ENCODE assay signal across 8 mouse cellular contexts in genomic region chr2:156344775-156345532, GRCm38 (mm10). TPM values are rescaled to one million over a fixed set of nuclear protein-coding genes. Genes with fewer than 3 reads are reported as not detected.
DNase-seq lines count a peak whose midpoint lies in the region; ATAC-seq lines count a peak whose summit lies in the region.

No protein-coding gene starts in this region.

- H3K9ac ChIP-seq in midbrain, embryonic 12.5 days (replicated peaks): peak overlapping the region; percentile 11; the same call in 1 of the 2 replicates
- H3K9ac ChIP-seq in midbrain, embryonic 16.5 days (ENCODE audit: low read depth, low read length): no peak overlapping the region

- no peak overlapping the region for H3K27ac ChIP-seq in midbrain, embryonic 12.5 days (replicated peaks)
- H3K27ac ChIP-seq in midbrain, embryonic 16.5 days (ENCODE audit: low read length): no peak overlapping the region

- H3K9me3 ChIP-seq in midbrain, embryonic 12.5 days: no peaks in the 10 kb centered on the region
- H3K9me3 ChIP-seq in midbrain, embryonic 16.5 days (replicated peaks; ENCODE audit: control insufficient read depth, low read length, poor library complexity, severe bottlenecking): no peaks in the 10 kb centered on the region

- DNase-seq in adrenal gland, adult 2 months: peak; percentile 34
- DNase-seq in adrenal gland, adult 8-10 months: no peak
- peak; percentile 38 for DNase-seq in embryo, embryonic 9.5 days (ENCODE audit: extremely low spot score)
- DNase-seq in kidney, postnatal 36 days: peak; percentile 38 to 54
- DNase-seq in right cerebral cortex, postnatal 10 days (ENCODE audit: low spot score in 2 of 2): no peak

- H3K4me1 ChIP-seq in midbrain, embryonic 12.5 days: 0 out of 2 replicates have a peak, but pooled peaks cover 5% of the 10 kb centered on the region
- no peaks in the 10 kb centered on the region for H3K4me1 ChIP-seq in midbrain, embryonic 16.5 days (ENCODE audit: control insufficient read depth, insufficient read depth, low read length)

- 55% methylated on average over 12 of the region's 12 CpGs for WGBS in midbrain, embryonic 12.5 days
- 53% methylated on average over 12 of the region's 12 CpGs for WGBS in midbrain, embryonic 16.5 days

- no peaks in the 10 kb centered on the region for H3K27me3 ChIP-seq in midbrain, embryonic 12.5 days
- H3K27me3 ChIP-seq in midbrain, embryonic 16.5 days (ENCODE audit: control insufficient read depth, insufficient read depth, low read depth, low read length): no peaks in the 10 kb centered on the region

- H3K4me2 ChIP-seq in midbrain, embryonic 12.5 days (replicated peaks): no peak overlapping the region
- H3K4me2 ChIP-seq in midbrain, embryonic 16.5 days (ENCODE audit: low read length): no peak overlapping the region

- H3K4me3 ChIP-seq in midbrain, embryonic 12.5 days: no peak overlapping the region
- H3K4me3 ChIP-seq in midbrain, embryonic 16.5 days (ENCODE audit: low read depth, low read length): no peak overlapping the region

- H3K36me3 ChIP-seq in midbrain, embryonic 12.5 days: no peaks in the 10 kb centered on the region
- H3K36me3 ChIP-seq in midbrain, embryonic 16.5 days (ENCODE audit: control insufficient read depth, insufficient read depth, low read length): no peaks in the 10 kb centered on the region

- no peak for ATAC-seq in midbrain, embryonic 12.5 days (ENCODE audit: low FRiP score, low read depth)
- no peak for ATAC-seq in midbrain, embryonic 16.5 days
- ATAC-seq in erythroid progenitor cell, adult 5-6 weeks (replicated peaks; ENCODE audit: low FRiP score, poor library complexity, severe bottlenecking): no peak

RNA-seq across cellular contexts. Expression of gene Scand1, which starts 32.5 kb away (rescaled TPM):
- total RNA-seq in adrenal gland, adult 2 months (2021): 100 to 1,000 TPM; 106 to 129 TPM
- 580 and 627 TPM in 2 replicates for polyA plus RNA-seq in adrenal gland, adult 2 months (2012; rRNA removed)
- total RNA-seq in adrenal gland, adult 8-10 months (2022): 100 to 1,000 TPM in 3 of 4 experiments, 10 to 100 TPM in 1; 98.3 to 137 (median 105) TPM
- 119 and 122 TPM in 2 replicates for polyA plus RNA-seq in midbrain, embryonic 12.5 days (2016; fragmentation: Nextera tagmentation; extraction: Ambion mirVana)
- 79.3 and 82.1 TPM in 2 replicates for polyA plus RNA-seq in midbrain, embryonic 16.5 days (2015; fragmentation: Nextera tagmentation; extraction: Ambion mirVana)
- total RNA-seq in erythroid progenitor cell, adult 5-6 weeks (2015; ENCODE audit: low replicate concordance): 3.8 TPM in 1 of 2 replicates, not detected in the other
- 1.4 and 2.8 TPM in 2 replicates for total RNA-seq in erythroid progenitor cell, adult 5-6 weeks (2017; ENCODE audit: low replicate concordance)

RNA-seq across cellular contexts. Expression of gene Cnbd2, which starts 32.9 kb away (rescaled TPM):
- 1 to 10 TPM; 1.7 to 2.2 TPM for total RNA-seq in adrenal gland, adult 2 months (2021)
- polyA plus RNA-seq in adrenal gland, adult 2 months (2012; rRNA removed): 0.59 and 0.65 TPM in 2 replicates
- total RNA-seq in adrenal gland, adult 8-10 months (2022): 1 to 10 TPM; 2.4 to 5.1 (median 3.2) TPM
- 5.9 and 6.3 TPM in 2 replicates for polyA plus RNA-seq in midbrain, embryonic 12.5 days (2016; fragmentation: Nextera tagmentation; extraction: Ambion mirVana)
- polyA plus RNA-seq in midbrain, embryonic 16.5 days (2015; fragmentation: Nextera tagmentation; extraction: Ambion mirVana): 5.9 and 7.0 TPM in 2 replicates
- total RNA-seq in erythroid progenitor cell, adult 5-6 weeks (2015; ENCODE audit: low replicate concordance): 5.4 TPM in 1 of 2 replicates, not detected in the other
- 3.1 TPM in 1 of 2 replicates, not detected in the other for total RNA-seq in erythroid progenitor cell, adult 5-6 weeks (2017; ENCODE audit: low replicate concordance)

Comparison
In these comparisons a context has a peak if more than half of its experiments do, and no peak if none do; other contexts are left out.
1. DNase-seq: peak in adrenal gland, adult 2 months (single experiment), embryo, embryonic 9.5 days (single experiment) and kidney, postnatal 36 days (2 of 2); none in adrenal gland, adult 8-10 months (single experiment) and right cerebral cortex, postnatal 10 days (0 of 2).
2. RNA of gene Scand1, which starts 32.5 kb away (total RNA-seq): 106 to 129 TPM in adrenal gland, adult 2 months and 98.3 to 137 TPM in adrenal gland, adult 8-10 months; 1.4 to 3.8 TPM in erythroid progenitor cell, adult 5-6 weeks; every median in the first group is over 10 times any median in the second.